Mouse (Mus musculus) heart, embryonic 15.5 days (tissue): ENCODE measurements around the gene Aaas. TPM values are rescaled to one million over a fixed set of nuclear protein-coding genes. Genes with fewer than 3 reads are reported as not detected.
A peak's percentile ranks its signal among the peaks of the same experiment; 100 is the strongest.

Source experiments
- ATAC-seq: fragments of 200-750 bp; cut with Nextera tagmentation; replicated peaks from 2 replicates; pipeline ENCODE4 v1.8.0; 2017; ENCODE audit warnings: low read depth, moderate TSS enrichment; ENCODE audit not compliant: insufficient number of reproducible peaks, insufficient read depth, low FRiP score
- H3K27ac ChIP-seq: fragments of 300-500 bp; sonication (generic); 2 replicates; pipeline ENCODE4 v1.5.1; 2015; ENCODE audit warnings: mild to moderate bottlenecking, inconsistent platforms
- H3K27me3 ChIP-seq: fragments of 300-500 bp; sonication (generic); 2 replicates; pipeline ENCODE4 v1.6.1; 2015; ENCODE audit warnings: inconsistent platforms
- H3K36me3 ChIP-seq: fragments of 300-500 bp; sonication (generic); 2 replicates; pipeline ENCODE4 v1.6.1; 2015; ENCODE audit warnings: mild to moderate bottlenecking, inconsistent platforms
- H3K4me1 ChIP-seq: fragments of 300-500 bp; sonication (generic); replicated peaks from 2 replicates; pipeline ENCODE4 v1.6.1; 2015; ENCODE audit warnings: inconsistent platforms
- H3K4me2 ChIP-seq: fragments of 300-500 bp; sonication (generic); 2 replicates; pipeline ENCODE4 v1.6.1; 2015; ENCODE audit warnings: inconsistent platforms, mild to moderate bottlenecking, moderate library complexity
- H3K4me3 ChIP-seq: fragments of 300-500 bp; sonication (generic); 2 replicates; pipeline ENCODE4 v1.5.1; 2015; ENCODE audit warnings: mild to moderate bottlenecking, inconsistent platforms
- H3K9ac ChIP-seq: fragments of 300-500 bp; sonication (generic); 2 replicates; pipeline ENCODE4 v1.6.1; 2015; ENCODE audit warnings: mild to moderate bottlenecking, inconsistent platforms
- H3K9me3 ChIP-seq: fragments of 300-500 bp; sonication (generic); replicated peaks from 2 replicates; pipeline ENCODE4 v1.6.1; 2016; ENCODE audit warnings: inconsistent platforms
- WGBS: fragments of 180-500 bp; shearing (Covaris S2); methylation state at CpG from one replicate; pipeline ENCODE4 v1.1.7; 2015; ENCODE audit warnings: mixed read lengths; 5-methylcytosine and 5-hydroxymethylcytosine counted together
- polyA plus RNA-seq: library from polyadenylated mRNA; unstranded; fragments of >200 nt; fragmentation: Nextera tagmentation; extraction: Ambion mirVana; gene quantifications from 2 replicates; pipeline ENCODE4 v1.2.1, GENCODE M21; 2015

The Aaas gene
- polyA plus RNA-seq, 1 experiment from 2014 or later: 39.1 TPM

DNA sequence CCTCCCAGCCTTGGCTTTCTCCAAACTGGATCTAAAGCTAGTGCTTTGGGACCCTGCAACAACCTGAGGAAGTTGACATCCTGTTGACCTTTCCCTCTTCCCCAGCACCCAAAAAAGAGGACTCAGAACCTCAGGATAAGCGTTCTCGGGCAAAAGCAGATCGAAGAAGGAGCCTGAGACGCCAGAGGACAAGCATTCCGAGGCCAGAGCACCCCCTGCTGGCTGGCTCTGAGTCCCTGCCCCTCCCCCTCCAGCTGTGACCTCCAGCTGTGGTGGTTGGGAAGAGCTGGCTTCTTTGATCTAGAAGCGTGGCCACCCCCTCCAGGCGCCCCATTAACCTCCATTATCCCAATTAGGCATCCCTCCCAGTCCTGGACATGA is 26.6 kb upstream of the Aaas start:
- Histone ChIP-seq H3K27ac (peak overlapping the region; percentile 82), H3K4me2 (peak overlapping the region; percentile 99), H3K9me3 (no peaks in the 10 kb centered on the region), H3K9ac (peak overlapping the region; percentile 76), H3K36me3 (no peaks in the 10 kb centered on the region), H3K4me3 (peak overlapping the region; percentile 75), H3K4me1 (peaks cover 18% of the 10 kb centered on the region), H3K27me3 (peaks cover 3% of the 10 kb centered on the region; the same call in 1 of the 2 replicates)
- ATAC-seq: peak; percentile 79
- under 1% methylated on average over 7 of the region's 7 CpGs for WGBS

DNA sequence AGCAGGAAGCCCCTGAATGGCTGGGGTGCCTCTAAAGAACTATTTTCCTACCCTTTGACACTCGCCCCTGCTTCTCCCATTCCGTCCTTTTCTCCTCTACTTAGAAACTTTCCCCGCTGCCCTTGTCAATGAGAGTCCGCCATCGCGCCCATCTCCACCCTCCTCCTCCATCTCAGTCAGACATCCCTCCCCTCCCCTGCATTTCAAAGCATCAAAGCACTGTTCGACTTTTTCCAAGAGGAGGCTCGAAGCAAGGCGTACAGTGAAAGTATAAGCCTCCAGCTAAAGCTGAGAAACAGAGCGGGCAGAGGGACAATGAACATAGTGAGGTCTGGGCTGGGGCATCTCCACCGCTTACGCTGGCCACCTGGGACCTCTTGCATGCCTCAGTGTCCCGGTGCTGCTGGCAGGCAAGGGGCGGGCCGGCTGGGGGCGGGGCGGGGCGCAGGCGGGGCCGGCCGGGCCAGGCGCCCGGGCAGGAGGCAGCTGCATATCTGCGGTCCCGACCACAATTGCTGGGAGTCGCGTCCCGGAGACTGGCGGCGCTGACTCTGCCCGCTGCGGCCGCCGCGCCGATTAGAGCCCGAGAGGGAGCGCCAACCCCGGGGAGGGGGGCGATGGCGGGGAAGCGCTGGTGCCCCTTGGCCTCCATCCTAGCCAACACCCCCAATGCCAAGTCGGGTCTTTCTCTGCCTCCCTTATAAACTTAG is 26.0 kb upstream of the Aaas start:
- Histone ChIP-seq H3K36me3 (no peaks in the 10 kb centered on the region), H3K4me2 (peak overlapping the region; percentile 99), H3K27me3 (peaks cover 3% of the 10 kb centered on the region; the same call in 1 of the 2 replicates), H3K9me3 (no peaks in the 10 kb centered on the region), H3K27ac (peak overlapping the region; percentile 82), H3K4me1 (peaks cover 18% of the 10 kb centered on the region), H3K4me3 (peak overlapping the region; percentile 75), H3K9ac (peak overlapping the region; percentile 76)
- WGBS: 1% methylated on average over 43 of the region's 43 CpGs
- ATAC-seq: peak; percentile 83

DNA sequence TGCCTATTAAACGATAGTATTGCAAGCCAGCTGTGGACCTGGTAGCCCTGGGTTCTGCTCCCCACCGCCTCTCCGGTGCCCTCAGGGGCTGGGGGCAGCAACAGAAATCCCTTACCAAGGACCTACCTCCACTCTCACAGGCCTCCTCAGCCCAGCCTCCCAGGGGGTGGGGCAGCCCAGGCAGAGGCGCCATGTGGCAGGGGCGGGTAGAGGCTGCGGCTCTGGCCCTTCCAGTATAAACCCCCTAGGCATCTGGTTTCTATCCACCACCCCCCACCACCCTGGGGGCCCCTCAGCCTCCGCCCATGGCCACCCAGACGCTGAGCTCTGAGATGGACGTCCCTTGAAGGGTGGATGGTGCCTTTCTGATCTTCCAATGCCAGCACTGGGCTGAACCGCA is 20.2 kb upstream of the Aaas start:
- H3K27ac ChIP-seq: no peak overlapping the region

DNA sequence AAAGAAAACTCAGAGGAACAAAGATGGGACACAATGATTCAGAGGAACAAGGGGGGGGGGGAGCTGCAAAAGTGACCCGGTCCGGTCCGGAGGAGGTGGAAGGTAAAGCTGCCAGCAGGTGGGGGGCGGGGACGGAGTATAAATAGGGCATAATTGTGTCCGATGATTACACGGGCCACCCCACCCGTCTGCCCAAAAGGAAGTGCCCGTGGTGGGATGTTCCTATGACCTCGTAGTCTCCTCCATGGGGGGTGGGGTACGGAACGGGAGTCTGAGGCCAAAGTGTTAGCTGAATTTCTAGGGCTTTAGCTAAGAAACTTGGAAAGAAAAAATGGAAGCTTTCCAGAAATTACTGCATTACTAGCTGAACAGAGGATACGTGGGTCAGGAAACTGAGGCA is 19.4 kb upstream of the Aaas start:
- Histone ChIP-seq H3K4me3 (peak overlapping the region; percentile 11; the same call in 1 of the 2 replicates), H3K27me3 (peaks cover 40% of the 10 kb centered on the region), H3K9ac (no peak overlapping the region)

More for the DNA sequence above, 20.2 kb upstream of the Aaas start:
- no peaks in the 10 kb centered on the region for H3K9me3 ChIP-seq
- H3K9ac ChIP-seq: 0 out of 2 replicates have a peak overlapping the region, but pooled peaks have one; percentile 8
- ATAC-seq: no peak; the same call in 1 of the 2 replicates
- peaks cover 36% of the 10 kb centered on the region for H3K27me3 ChIP-seq
- H3K36me3 ChIP-seq: no peaks in the 10 kb centered on the region
- H3K4me3 ChIP-seq: no peak overlapping the region
- H3K4me1 ChIP-seq: peaks cover 21% of the 10 kb centered on the region
- 11% methylated on average over 10 of the region's 10 CpGs for WGBS
- H3K4me2 ChIP-seq: peak overlapping the region; percentile 38

DNA sequence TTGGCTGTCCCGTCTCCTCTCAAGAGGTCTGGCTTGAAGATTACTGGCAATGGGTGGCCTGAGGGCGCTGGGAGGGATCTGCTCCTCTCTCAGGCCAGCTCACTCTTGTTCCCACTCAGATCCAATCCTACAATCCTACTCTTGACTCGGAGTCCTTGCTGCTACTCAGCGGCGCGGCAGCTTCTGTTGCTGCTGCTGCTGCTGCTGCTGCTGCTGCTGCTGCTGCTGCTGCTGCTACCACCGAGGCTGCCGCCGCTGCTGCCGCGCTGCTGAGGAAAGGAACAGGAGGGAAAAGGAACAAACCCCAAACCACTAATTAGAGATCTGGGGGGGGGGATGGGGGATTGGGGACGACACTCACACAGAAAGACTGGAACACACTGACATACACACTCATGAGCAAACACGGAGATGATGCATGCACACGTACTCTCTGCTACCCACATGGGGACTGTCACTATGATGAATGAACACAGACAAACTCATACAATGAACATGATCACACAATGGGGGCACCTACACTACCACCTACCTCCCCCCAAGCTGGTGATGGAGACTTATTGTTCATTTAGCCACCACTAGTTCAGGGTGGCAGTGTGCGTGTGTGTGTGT is 16.3 kb upstream of the Aaas start, which contains the start of gene Sp7:
TSS of gene Sp7 (minus strand) at position 450 of the 612 bp plus-strand sequence.
- Histone ChIP-seq H3K27ac (no peak within 1 kb of the TSS), H3K4me2 (peak within 1 kb of the TSS; percentile 58), H3K36me3 (no peaks in the 10 kb centered on the region), H3K9ac (no peak within 1 kb of the TSS; the same call in 1 of the 2 replicates), H3K4me3 (peak within 1 kb of the TSS; percentile 29), H3K27me3 (peaks cover 45% of the 10 kb centered on the region), H3K9me3 (no peaks in the 10 kb centered on the region), H3K4me1 (peaks cover 31% of the 10 kb centered on the region)
- no peak for ATAC-seq
- 8% methylated on average over 15 of the region's 15 CpGs for WGBS

More for the DNA sequence above, 19.4 kb upstream of the Aaas start:
- Histone ChIP-seq H3K9me3 (no peaks in the 10 kb centered on the region), H3K27ac (no peak overlapping the region), H3K4me1 (peaks cover 21% of the 10 kb centered on the region), H3K4me2 (peak overlapping the region; percentile 38), H3K36me3 (no peaks in the 10 kb centered on the region)
- no peak for ATAC-seq
- 19% methylated on average over 13 of the region's 13 CpGs for WGBS

DNA sequence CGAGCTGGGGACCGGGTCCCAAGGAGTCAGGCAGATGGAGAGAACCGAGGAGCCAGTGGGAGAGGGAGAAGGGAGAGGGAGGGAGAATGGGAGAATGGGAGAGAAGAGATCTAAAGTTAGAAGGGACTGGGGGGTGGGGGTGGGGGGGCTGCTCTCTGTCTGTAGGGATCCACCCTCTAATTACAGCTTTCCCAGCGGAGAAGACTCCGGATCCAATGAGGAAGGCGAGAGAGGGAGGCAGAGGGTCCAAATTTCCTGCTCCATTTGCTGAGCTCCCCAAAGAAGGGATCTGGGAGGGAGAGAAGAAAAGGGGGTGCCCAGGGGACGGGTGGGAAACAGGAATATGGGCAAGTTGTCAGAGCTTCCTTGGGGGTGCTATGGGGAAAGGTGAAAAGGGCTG is 15.7 kb upstream of the Aaas start:
- H3K4me3 ChIP-seq: no peak overlapping the region
- no peaks in the 10 kb centered on the region for H3K9me3 ChIP-seq
- H3K36me3 ChIP-seq: no peaks in the 10 kb centered on the region
- no peak overlapping the region for H3K9ac ChIP-seq
- no peak for ATAC-seq
- WGBS: 12% methylated on average over 7 of the region's 7 CpGs
- H3K4me2 ChIP-seq: peak overlapping the region; percentile 58
- H3K27me3 ChIP-seq: peaks cover 45% of the 10 kb centered on the region
- H3K4me1 ChIP-seq: peaks cover 31% of the 10 kb centered on the region
- no peak overlapping the region for H3K27ac ChIP-seq

DNA sequence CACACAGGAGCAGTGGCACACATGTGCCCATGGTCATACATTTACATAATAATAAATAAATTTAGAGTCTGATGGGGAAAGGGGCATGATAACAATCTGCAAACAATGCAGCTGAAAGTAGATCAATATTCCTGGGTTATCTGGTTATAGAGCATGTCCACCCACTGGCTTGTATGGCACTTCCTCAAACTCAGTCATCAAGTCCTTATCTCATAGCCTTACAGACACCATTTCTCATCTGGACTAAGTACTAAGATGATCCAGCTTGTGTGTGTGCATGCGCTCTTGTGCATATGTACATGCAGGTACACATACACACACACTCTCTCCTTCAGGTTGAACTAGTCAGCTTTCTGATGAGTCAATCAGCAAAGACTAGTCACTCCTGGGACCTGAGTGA is 14.1 kb upstream of the Aaas start:
- Histone ChIP-seq H3K27me3 (peaks cover 34% of the 10 kb centered on the region), H3K4me3 (no peak overlapping the region), H3K9me3 (no peaks in the 10 kb centered on the region), H3K4me1 (peaks cover 19% of the 10 kb centered on the region), H3K36me3 (no peaks in the 10 kb centered on the region), H3K4me2 (no peak overlapping the region), H3K9ac (no peak overlapping the region), H3K27ac (no peak overlapping the region)
- 83% methylated on average over 1 of the region's 1 CpGs for WGBS
- ATAC-seq: no peak

DNA sequence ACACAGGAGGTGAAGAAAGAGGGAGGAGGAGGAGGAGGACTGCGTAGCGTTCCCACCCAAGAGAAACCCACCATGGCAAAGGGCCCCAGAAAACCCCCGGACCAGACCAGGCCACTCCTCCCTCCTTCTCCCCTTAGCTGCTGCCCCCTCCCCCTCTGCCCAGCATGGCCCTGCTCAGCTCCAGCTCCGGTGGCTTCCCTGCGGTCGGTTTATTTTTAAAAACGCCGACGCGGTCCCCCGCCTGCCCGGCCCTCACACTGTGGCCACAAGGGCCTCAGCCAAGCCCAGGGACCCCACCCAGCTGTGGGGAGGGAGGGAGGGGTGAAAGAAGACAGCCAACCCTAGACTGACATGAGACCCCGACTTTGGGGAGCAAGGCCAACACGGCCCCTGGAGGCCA is 12.1 kb upstream of the Aaas start:
- peak overlapping the region; percentile 26 for H3K4me3 ChIP-seq
- H3K4me1 ChIP-seq: peaks cover 34% of the 10 kb centered on the region
- H3K27me3 ChIP-seq: peaks cover 46% of the 10 kb centered on the region
- H3K4me2 ChIP-seq: peak overlapping the region; percentile 56
- no peaks in the 10 kb centered on the region for H3K36me3 ChIP-seq
- peak overlapping the region; percentile 47 for H3K9ac ChIP-seq
- 0 out of 2 replicates have a peak overlapping the region, but pooled peaks have one; percentile 16 for H3K27ac ChIP-seq
- WGBS: 11% methylated on average over 14 of the region's 14 CpGs
- ATAC-seq: peak; percentile 51; the same call in 1 of the 2 replicates
- H3K9me3 ChIP-seq: no peaks in the 10 kb centered on the region

DNA sequence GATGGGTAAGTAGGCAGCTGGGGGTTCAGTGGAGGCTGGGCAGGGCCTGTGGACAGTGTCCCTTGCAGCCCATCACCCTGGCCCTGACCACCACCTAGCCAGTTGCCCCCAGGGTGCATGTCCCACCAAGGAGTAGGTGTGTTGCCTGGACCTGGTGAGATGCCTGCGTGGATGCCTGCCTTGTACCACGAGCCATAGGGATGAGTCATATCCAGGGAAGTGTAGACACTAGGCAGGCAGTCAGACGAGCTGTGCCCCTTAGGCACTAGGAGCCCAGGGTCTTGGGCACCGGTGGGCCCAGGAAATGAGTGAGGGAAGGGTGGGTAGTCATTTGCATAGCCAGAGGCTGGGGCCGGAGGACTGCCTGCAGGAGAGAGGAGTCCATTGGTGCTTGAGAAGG is 8.3 kb upstream of the Aaas start:
- H3K4me2 ChIP-seq: peak overlapping the region; percentile 49; the same call in 1 of the 2 replicates
- H3K9ac ChIP-seq: no peak overlapping the region

DNA sequence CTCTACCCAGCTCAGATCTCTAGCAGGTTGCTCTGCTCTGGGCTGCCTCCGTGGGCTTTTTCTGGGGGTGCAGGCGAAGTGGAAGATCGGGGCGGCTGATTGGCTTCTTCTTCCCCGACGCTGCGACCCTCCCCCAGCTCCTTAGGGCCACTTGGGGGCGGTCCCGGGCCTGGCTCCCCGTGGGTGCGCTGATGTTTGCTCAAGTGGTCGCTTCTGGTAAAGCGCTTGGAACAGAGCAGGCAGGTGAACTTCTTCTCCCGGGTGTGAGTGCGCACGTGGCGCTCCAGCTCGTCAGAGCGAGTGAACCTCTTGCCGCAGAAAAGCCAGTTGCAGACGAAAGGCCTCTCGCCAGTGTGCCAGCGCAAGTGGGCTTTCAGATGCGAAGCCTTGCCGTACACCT is 7.6 kb upstream of the Aaas start:
- peaks cover 43% of the 10 kb centered on the region for H3K4me1 ChIP-seq
- no peaks in the 10 kb centered on the region for H3K9me3 ChIP-seq
- ATAC-seq: no peak
- no peaks in the 10 kb centered on the region for H3K36me3 ChIP-seq
- H3K4me3 ChIP-seq: peak overlapping the region; percentile 29
- H3K9ac ChIP-seq: peak overlapping the region; percentile 28; the same call in 1 of the 2 replicates
- 6% methylated on average over 23 of the region's 25 CpGs for WGBS
- H3K27ac ChIP-seq: no peak overlapping the region
- peak overlapping the region; percentile 49 for H3K4me2 ChIP-seq
- H3K27me3 ChIP-seq: peaks cover 35% of the 10 kb centered on the region

More for the DNA sequence above, 8.3 kb upstream of the Aaas start:
- H3K36me3 ChIP-seq: no peaks in the 10 kb centered on the region
- no peaks in the 10 kb centered on the region for H3K9me3 ChIP-seq
- ATAC-seq: no peak
- peaks cover 44% of the 10 kb centered on the region for H3K4me1 ChIP-seq
- WGBS: 26% methylated on average over 5 of the region's 5 CpGs
- H3K4me3 ChIP-seq: 0 out of 2 replicates have a peak overlapping the region, but pooled peaks have one; percentile 29
- no peak overlapping the region for H3K27ac ChIP-seq
- peaks cover 38% of the 10 kb centered on the region for H3K27me3 ChIP-seq

DNA sequence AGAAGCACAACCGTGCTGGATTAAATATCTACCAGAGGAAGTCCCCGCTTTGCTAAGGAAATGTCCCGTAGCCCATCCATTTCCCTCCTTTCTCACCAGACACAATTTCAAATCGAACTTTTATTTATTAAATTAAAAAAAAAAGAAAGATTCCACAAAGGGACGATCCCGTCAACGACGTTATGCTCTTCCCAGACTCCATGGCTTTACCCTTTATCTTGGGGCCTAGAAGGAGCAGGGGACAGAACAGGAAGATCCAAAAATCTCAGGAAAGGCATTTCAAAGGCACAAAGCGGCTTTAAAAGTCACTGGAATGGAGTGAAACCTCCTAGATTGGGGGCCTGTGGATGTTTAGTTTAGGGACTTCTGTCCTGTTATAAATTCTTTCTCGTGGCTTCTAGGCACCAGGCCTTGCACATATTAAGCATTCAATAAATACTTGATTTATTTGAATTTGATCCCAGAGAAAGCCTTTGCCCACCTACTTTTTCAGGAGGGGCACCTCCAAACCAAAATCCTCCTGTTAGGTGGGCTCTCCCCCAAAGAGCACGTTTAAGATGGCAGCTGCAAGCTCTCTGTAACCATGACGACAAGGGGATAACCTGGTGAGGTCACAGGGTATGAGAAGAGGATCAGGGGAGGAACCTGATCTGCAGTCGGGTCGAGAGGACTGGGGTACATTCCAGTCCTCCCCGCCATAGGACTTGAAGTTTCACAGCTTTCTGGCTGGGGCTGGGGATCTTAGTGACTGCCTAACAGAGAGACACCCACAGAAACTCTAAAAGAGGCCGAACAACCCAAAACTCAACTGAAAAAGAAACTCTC is 6.1 kb upstream of the Aaas start:
- peak overlapping the region; percentile 56 for H3K9ac ChIP-seq
- peak overlapping the region; percentile 60; the same call in 1 of the 2 replicates for H3K4me3 ChIP-seq
- ATAC-seq: no peak
- H3K27me3 ChIP-seq: peaks cover 35% of the 10 kb centered on the region
- no peaks in the 10 kb centered on the region for H3K9me3 ChIP-seq
- peak overlapping the region; percentile 54 for H3K27ac ChIP-seq
- peak overlapping the region; percentile 98 for H3K4me2 ChIP-seq
- WGBS: 52% methylated on average over 16 of the region's 16 CpGs
- H3K4me1 ChIP-seq: peaks cover 34% of the 10 kb centered on the region
- no peaks in the 10 kb centered on the region for H3K36me3 ChIP-seq
